Mouse (Mus musculus) embryonic facial prominence, embryonic 12.5 days (tissue): ENCODE results near the gene Rorc. TPM values are rescaled to one million over a fixed set of nuclear protein-coding genes. Genes with fewer than 3 reads are reported as not detected.

Source experiments
- ATAC-seq: fragments of 200-750 bp; cut with Nextera tagmentation; 2 replicates; pipeline ENCODE4 v1.8.0; 2017; ENCODE audit not compliant: insufficient number of reproducible peaks, insufficient read depth, low FRiP score, low TSS enrichment
- H3K27ac ChIP-seq: fragments of 300-500 bp; sonication (generic); 2 replicates; pipeline ENCODE4 v1.5.1; 2016; ENCODE audit warnings: mild to moderate bottlenecking
- H3K27me3 ChIP-seq: fragments of 300-500 bp; sonication (generic); 2 replicates; pipeline ENCODE4 v1.6.1; 2016; ENCODE audit warnings: mild to moderate bottlenecking, moderate library complexity
- H3K36me3 ChIP-seq: fragments of 300-500 bp; sonication (generic); 2 replicates; pipeline ENCODE4 v1.6.1; 2016; ENCODE audit warnings: mild to moderate bottlenecking
- H3K4me1 ChIP-seq: fragments of 300-500 bp; sonication (generic); 2 replicates; pipeline ENCODE4 v1.6.1; 2016
- H3K4me2 ChIP-seq: fragments of 300-500 bp; sonication (generic); replicated peaks from 2 replicates; pipeline ENCODE4 v1.6.1; 2016; ENCODE audit warnings: mild to moderate bottlenecking, moderate library complexity
- H3K4me3 ChIP-seq: fragments of 300-500 bp; sonication (generic); 2 replicates; pipeline ENCODE4 v1.5.1; 2016; ENCODE audit warnings: mild to moderate bottlenecking
- H3K9ac ChIP-seq: fragments of 300-500 bp; sonication (generic); 2 replicates; pipeline ENCODE4 v1.6.1; 2016; ENCODE audit warnings: mild to moderate bottlenecking, moderate library complexity
- H3K9me3 ChIP-seq: fragments of 300-500 bp; sonication (generic); 2 replicates; pipeline ENCODE4 v1.6.1; 2016; ENCODE audit warnings: mild to moderate bottlenecking, moderate library complexity
- WGBS: fragments of 180-500 bp; shearing (Covaris S2); methylation state at CpG from one replicate; pipeline ENCODE4 v1.1.7; 2016; 5-methylcytosine and 5-hydroxymethylcytosine counted together
- polyA plus RNA-seq: library from polyadenylated mRNA; unstranded; fragments of >200 nt; fragmentation: Nextera tagmentation; extraction: Ambion mirVana; gene quantifications from 2 replicates; pipeline ENCODE4 v1.2.1, GENCODE M21; 2016

Rorc gene
- polyA plus RNA-seq, 1 experiment from 2014 or later = 0.72 TPM

DNA sequence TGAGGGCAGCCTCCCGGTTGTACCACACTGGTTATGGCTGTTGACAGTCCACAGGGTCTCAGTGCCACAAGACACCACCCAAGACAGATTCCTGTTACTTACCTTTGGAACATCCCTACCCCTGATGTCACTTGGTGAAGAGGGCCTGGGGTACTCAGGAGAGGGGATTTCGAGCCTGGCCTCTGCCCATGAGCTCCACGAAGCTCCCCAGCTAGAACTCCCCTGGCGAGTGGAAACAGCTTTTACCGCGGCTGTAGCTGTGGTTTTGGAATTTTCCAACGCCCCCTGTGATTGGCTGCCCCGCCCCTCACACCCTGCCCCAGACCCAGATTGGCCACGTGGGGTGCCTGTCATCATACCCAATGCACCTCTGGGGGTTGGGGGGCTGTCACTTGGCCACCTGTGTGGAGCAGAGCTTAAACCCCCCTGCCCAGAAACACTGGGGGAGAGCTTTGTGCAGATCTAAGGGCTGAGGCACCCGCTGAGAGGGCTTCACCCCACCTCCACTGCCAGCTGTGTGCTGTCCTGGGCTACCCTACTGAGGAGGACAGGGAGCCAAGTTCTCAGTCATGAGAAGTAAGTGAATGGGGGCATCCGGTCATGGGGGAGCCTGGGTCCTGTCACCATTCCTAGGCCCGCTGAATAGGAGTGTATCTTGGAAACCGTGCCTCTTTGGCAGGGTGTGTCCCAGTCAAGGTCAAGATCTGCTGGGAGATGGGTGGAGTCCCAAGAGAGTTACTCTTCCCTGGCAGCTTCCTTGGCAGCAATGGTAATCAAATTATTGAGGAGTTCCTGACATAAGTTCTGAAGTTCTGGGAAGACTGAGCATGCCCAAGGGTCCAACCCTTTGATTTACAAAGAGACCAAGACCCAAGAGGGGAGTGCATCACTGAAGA lies 4.7 kb downstream of the Rorc start:
- WGBS = 18% methylated on average over 13 of the region's 13 CpGs
- H3K4me2 ChIP-seq = no peak overlapping the region
- H3K27ac ChIP-seq = no peak overlapping the region
- H3K4me1 ChIP-seq = peaks cover 25% of the 10 kb centered on the region
- H3K4me3 ChIP-seq = no peak overlapping the region
- H3K36me3 ChIP-seq = no peaks in the 10 kb centered on the region
- H3K27me3 ChIP-seq = peaks cover 22% of the 10 kb centered on the region
- H3K9ac ChIP-seq = no peak overlapping the region
- no peaks in the 10 kb centered on the region for H3K9me3 ChIP-seq
- ATAC-seq = no peak

- H3K4me2 ChIP-seq = no peak overlapping the region
- 0 out of 2 replicates have a peak overlapping the region, but pooled peaks have one; percentile 36 for H3K27ac ChIP-seq
- no peak overlapping the region for H3K4me3 ChIP-seq
- ATAC-seq = no peak
- H3K9ac ChIP-seq = no peak overlapping the region
- H3K36me3 ChIP-seq = no peaks in the 10 kb centered on the region
- no peaks in the 10 kb centered on the region for H3K9me3 ChIP-seq
- H3K27me3 ChIP-seq = peaks cover 9% of the 10 kb centered on the region; the same call in 1 of the 2 replicates
- 17% methylated on average over 9 of the region's 9 CpGs for WGBS
- peaks cover 8% of the 10 kb centered on the region; the same call in 1 of the 2 replicates for H3K4me1 ChIP-seq
Measured at GRCm38 (mm10) chr3:94379831-94380510, 7.4 kb downstream of the Rorc start.

DNA sequence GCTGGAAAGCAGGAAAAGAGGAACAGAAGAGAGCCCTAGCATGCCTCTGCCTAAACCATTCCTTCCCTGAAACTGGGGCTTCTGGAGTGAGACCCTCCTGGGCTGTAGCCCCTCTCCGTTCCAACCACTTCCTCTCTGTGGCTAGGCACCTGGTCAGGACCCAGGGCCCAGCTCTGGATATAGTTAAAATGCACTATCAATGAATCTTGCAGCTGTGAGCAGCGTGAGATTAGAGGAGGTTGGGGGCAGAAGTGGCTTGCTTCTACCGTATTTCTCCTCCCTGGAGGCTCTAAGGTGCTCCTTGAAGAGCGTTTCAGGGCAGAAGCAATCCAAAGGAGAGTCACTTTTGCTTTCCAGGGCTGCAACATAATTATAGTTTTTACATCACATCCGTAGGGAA lies 9.7 kb downstream of the Rorc start:
- Histone ChIP-seq H3K27ac (no peak overlapping the region), H3K27me3 (peaks cover 1% of the 10 kb centered on the region; the same call in 1 of the 2 replicates), H3K9me3 (no peaks in the 10 kb centered on the region), H3K4me2 (no peak overlapping the region), H3K36me3 (no peaks in the 10 kb centered on the region), H3K9ac (no peak overlapping the region), H3K4me1 (peaks cover 6% of the 10 kb centered on the region; the same call in 1 of the 2 replicates), H3K4me3 (no peak overlapping the region)
- ATAC-seq = no peak
- 68% methylated on average over 5 of the region's 5 CpGs for WGBS

DNA sequence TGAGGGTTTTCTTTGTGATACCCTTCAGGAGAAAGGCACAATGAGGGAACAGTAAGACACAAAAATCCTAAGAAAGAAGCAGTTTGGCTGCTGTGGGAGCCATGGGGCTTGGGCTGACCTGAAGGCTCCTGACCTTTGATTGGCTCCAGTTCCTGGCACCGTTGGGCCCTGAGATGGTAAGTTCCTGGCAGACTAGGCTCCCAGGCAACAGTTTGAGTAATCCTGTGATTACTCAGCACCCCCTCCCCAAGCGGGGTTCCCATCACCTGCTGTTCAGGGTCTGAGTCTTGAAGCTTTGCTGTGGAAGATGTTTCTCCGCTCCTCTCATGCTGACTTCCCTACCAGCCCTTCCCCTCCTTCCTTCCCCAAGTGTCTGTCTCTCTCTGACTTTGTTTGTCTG lies 10.9 kb downstream of the Rorc start:
- Histone ChIP-seq H3K9ac (no peak overlapping the region), H3K4me2 (no peak overlapping the region), H3K9me3 (no peaks in the 10 kb centered on the region), H3K27ac (no peak overlapping the region), H3K27me3 (peaks cover 3% of the 10 kb centered on the region; the same call in 1 of the 2 replicates), H3K4me3 (no peak overlapping the region), H3K36me3 (no peaks in the 10 kb centered on the region), H3K4me1 (peaks cover 4% of the 10 kb centered on the region; the same call in 1 of the 2 replicates)
- ATAC-seq = no peak
- WGBS = 69% methylated on average over 3 of the region's 3 CpGs

DNA sequence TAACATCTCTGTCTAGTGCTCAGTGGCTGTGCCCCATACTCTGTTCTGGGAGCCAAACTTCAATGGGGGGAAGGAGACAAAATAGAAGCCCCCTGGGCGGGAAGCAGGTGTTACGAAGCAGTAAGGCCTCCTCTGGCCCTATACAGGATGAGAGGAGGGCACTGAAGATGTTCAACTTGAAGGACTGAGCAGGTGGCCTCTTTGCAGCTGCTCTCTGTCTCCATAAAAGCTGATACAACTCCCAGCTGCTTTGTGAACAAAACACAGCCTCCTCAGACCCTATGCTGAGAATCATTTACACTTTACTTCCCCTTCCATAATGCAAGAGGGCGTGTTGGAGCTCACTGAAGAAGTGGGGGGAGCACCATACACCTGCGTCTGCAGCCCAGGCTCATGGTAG lies 14.1 kb downstream of the Rorc start:
- WGBS = 69% methylated on average over 4 of the region's 4 CpGs
- no peak overlapping the region for H3K9ac ChIP-seq
- no peaks in the 10 kb centered on the region for H3K36me3 ChIP-seq
- H3K4me1 ChIP-seq = no peaks in the 10 kb centered on the region
- H3K4me2 ChIP-seq = no peak overlapping the region
- no peak for ATAC-seq
- peaks cover 3% of the 10 kb centered on the region; the same call in 1 of the 2 replicates for H3K27me3 ChIP-seq
- H3K4me3 ChIP-seq = no peak overlapping the region
- no peaks in the 10 kb centered on the region for H3K9me3 ChIP-seq
- H3K27ac ChIP-seq = no peak overlapping the region

DNA sequence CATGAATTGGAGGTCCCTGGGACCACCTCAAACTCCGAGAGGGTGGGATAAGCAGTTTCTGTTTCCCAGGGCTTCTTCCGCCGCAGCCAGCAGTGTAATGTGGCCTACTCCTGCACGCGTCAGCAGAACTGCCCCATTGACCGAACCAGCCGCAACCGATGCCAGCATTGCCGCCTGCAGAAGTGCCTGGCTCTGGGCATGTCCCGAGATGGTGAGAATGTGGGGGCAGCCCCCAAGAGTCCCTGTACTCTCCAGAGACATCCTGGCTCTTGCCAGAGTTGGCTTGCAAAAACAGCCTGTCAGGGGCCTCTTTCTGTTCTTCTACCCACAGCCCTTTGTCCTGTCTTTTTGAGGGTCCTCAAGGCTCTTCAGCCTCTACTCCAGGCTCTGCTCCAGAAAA lies 14.8 kb downstream of the Rorc start:
- Histone ChIP-seq H3K36me3 (no peaks in the 10 kb centered on the region), H3K9ac (no peak overlapping the region), H3K4me1 (no peaks in the 10 kb centered on the region), H3K4me2 (no peak overlapping the region), H3K27me3 (peaks cover 3% of the 10 kb centered on the region; the same call in 1 of the 2 replicates), H3K4me3 (no peak overlapping the region), H3K9me3 (no peaks in the 10 kb centered on the region), H3K27ac (no peak overlapping the region)
- 93% methylated on average over 10 of the region's 10 CpGs for WGBS
- no peak for ATAC-seq

- ATAC-seq = no peak
- H3K27me3 ChIP-seq = peaks cover 3% of the 10 kb centered on the region; the same call in 1 of the 2 replicates
- no peaks in the 10 kb centered on the region for H3K4me1 ChIP-seq
- no peaks in the 10 kb centered on the region for H3K36me3 ChIP-seq
- H3K4me3 ChIP-seq = no peak overlapping the region
- H3K4me2 ChIP-seq = no peak overlapping the region
- H3K27ac ChIP-seq = no peak overlapping the region
- H3K9ac ChIP-seq = no peak overlapping the region
- H3K9me3 ChIP-seq = no peaks in the 10 kb centered on the region
- 80% methylated on average over 5 of the region's 5 CpGs for WGBS
Measured at GRCm38 (mm10) chr3:94388047-94388446, 15.5 kb downstream of the Rorc start.

DNA sequence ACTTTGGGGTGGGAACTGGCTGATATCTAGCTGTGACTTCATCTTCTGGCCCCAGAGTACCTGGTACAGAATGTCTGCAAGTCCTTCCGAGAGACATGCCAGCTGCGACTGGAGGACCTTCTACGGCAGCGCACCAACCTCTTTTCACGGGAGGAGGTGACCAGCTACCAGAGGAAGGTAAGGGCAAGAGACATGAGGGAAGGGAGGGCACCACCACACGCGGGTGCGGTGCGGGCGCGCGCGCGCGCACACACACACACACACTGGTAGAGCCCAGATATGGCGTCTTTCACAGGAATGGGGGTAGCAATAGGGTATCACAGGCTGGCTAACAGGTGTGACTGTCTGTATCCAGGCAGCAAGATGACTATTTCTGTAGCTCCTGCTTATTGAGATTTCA lies 16.8 kb downstream of the Rorc start:
- H3K9ac ChIP-seq = no peak overlapping the region
- ATAC-seq = no peak
- 95% methylated on average over 16 of the region's 16 CpGs for WGBS

GRCm38 (mm10) chr3:94391001-94391400 lies 18.4 kb downstream of the Rorc start:
- no peak overlapping the region for H3K4me2 ChIP-seq
- H3K9me3 ChIP-seq = no peaks in the 10 kb centered on the region
- WGBS = 85% methylated on average over 5 of the region's 5 CpGs
- no peak overlapping the region for H3K9ac ChIP-seq
- ATAC-seq = no peak
- H3K4me1 ChIP-seq = no peaks in the 10 kb centered on the region
- H3K27me3 ChIP-seq = peaks cover 3% of the 10 kb centered on the region; the same call in 1 of the 2 replicates
- no peaks in the 10 kb centered on the region for H3K36me3 ChIP-seq
- no peak overlapping the region for H3K4me3 ChIP-seq
- no peak overlapping the region for H3K27ac ChIP-seq

More for the DNA sequence above, 16.8 kb downstream of the Rorc start:
- Histone ChIP-seq H3K4me3 (no peak overlapping the region), H3K9me3 (no peaks in the 10 kb centered on the region), H3K4me1 (no peaks in the 10 kb centered on the region), H3K27ac (no peak overlapping the region), H3K4me2 (no peak overlapping the region), H3K36me3 (no peaks in the 10 kb centered on the region), H3K27me3 (peaks cover 3% of the 10 kb centered on the region; the same call in 1 of the 2 replicates)

DNA sequence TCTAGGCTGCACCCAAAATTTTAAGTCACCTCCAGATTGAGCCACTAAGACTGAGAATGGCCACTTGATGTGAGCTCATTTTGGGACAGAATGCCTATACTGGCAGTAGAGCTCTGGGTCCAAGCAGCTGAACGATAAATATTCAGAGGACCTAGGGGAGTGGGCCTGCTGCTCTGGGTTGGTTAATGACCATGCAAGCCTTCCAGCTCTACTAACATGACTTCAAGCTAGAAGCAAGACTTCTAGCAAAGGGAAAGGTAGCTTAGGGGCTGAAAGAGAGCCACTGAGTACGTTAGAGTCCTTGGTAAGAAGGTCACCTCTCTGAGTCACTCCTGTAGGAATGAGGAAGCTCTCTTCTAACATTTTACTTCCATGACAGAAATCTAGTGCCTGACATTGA lies 19.5 kb downstream of the Rorc start:
- no peaks in the 10 kb centered on the region for H3K4me1 ChIP-seq
- 88% methylated on average over 2 of the region's 2 CpGs for WGBS
- H3K4me2 ChIP-seq = no peak overlapping the region
- peaks cover 4% of the 10 kb centered on the region; the same call in 1 of the 2 replicates for H3K27me3 ChIP-seq
- no peak for ATAC-seq
- H3K4me3 ChIP-seq = no peak overlapping the region
- H3K9ac ChIP-seq = no peak overlapping the region
- H3K27ac ChIP-seq = no peak overlapping the region
- H3K9me3 ChIP-seq = no peaks in the 10 kb centered on the region
- no peaks in the 10 kb centered on the region for H3K36me3 ChIP-seq

GRCm38 (mm10) chr3:94393049-94393448 lies 20.5 kb downstream of the Rorc start:
- Histone ChIP-seq H3K27me3 (peaks cover 11% of the 10 kb centered on the region), H3K9ac (no peak overlapping the region), H3K4me3 (no peak overlapping the region), H3K9me3 (no peaks in the 10 kb centered on the region), H3K4me2 (no peak overlapping the region), H3K4me1 (no peaks in the 10 kb centered on the region), H3K36me3 (no peaks in the 10 kb centered on the region), H3K27ac (no peak overlapping the region)
- WGBS = 53% methylated on average over 4 of the region's 4 CpGs
- ATAC-seq = no peak

DNA sequence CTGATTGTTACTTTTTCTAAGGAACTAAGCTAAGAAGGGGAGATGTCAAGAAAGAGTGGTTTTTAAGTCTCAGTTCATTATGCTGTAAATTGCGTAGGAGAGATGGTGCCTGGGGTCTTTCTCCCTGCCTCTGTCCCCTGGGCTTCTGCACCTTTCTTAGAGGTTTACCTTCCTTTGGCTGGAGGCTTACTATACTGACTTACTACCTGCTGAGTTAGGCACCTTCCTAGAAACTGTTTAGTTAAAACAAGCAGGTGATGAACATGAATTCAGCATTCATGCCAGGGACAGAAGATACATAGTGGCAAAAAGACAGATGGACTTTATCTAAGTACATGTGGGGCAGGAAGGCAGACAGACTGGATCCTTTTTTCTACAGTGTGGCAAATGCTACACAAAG lies 23.7 kb downstream of the Rorc start:
- H3K27me3 ChIP-seq = peaks cover 36% of the 10 kb centered on the region
- no peak overlapping the region for H3K9ac ChIP-seq
- ATAC-seq = no peak
- H3K9me3 ChIP-seq = no peaks in the 10 kb centered on the region
- WGBS = 84% methylated on average over 1 of the region's 1 CpGs
- H3K27ac ChIP-seq = no peak overlapping the region
- no peaks in the 10 kb centered on the region for H3K36me3 ChIP-seq
- no peak overlapping the region for H3K4me3 ChIP-seq
- H3K4me1 ChIP-seq = no peaks in the 10 kb centered on the region
- no peak overlapping the region for H3K4me2 ChIP-seq
